Mouse (Mus musculus): ENCODE data around the gene Rasgef1b. TPM values are rescaled to one million over a fixed set of nuclear protein-coding genes. Genes with fewer than 3 reads are reported as not detected.
"Not testable (repeated sequence)": the region's sequence is repeated elsewhere in the genome, so short reads cannot be mapped to it uniquely, and the experiment has no call there.

Rasgef1b gene
- polyA plus RNA-seq, 1 experiment from 2014 or later: 3.6 TPM

- no peaks in the 10 kb centered on the region for H3K4me1 ChIP-seq (replicated peaks; ENCODE audit: control insufficient read depth, insufficient read depth, low read length)
- ATAC-seq: no peak
- no peak overlapping the region for H3K4me2 ChIP-seq (replicated peaks; ENCODE audit: low read depth)
- H3K9ac ChIP-seq (ENCODE audit: low read depth, low read length): no peak overlapping the region
- H3K9me3 ChIP-seq (ENCODE audit: control insufficient read depth): no peaks in the 10 kb centered on the region
- H3K27me3 ChIP-seq (replicated peaks; ENCODE audit: control insufficient read depth, insufficient read depth, low read length): no peaks in the 10 kb centered on the region
- WGBS: 90% methylated on average over 4 of the region's 4 CpGs
- no peak overlapping the region for H3K4me3 ChIP-seq (ENCODE audit: low read depth, low read length)
- no peak overlapping the region for H3K27ac ChIP-seq (ENCODE audit: low read depth, low read length)
- no peak for TF ChIP-seq CTCF (IDR thresholded peaks at IDR 0.05; ENCODE audit: low read depth)
- H3K36me3 ChIP-seq (ENCODE audit: control insufficient read depth, insufficient read depth): peaks cover 39% of the 10 kb centered on the region
Measured at GRCm38 (mm10) chr5:99227361-99227760, 501.5 kb downstream of the Rasgef1b start.

- no peaks in the 10 kb centered on the region for H3K4me1 ChIP-seq (replicated peaks; ENCODE audit: control insufficient read depth, insufficient read depth, low read length)
- H3K9ac ChIP-seq (ENCODE audit: low read depth, low read length): no peak overlapping the region
- H3K4me2 ChIP-seq (replicated peaks; ENCODE audit: low read depth): no peak overlapping the region
- H3K27me3 ChIP-seq (replicated peaks; ENCODE audit: control insufficient read depth, insufficient read depth, low read length): no peaks in the 10 kb centered on the region
- no peak overlapping the region for H3K27ac ChIP-seq (ENCODE audit: low read depth, low read length)
- no peak for TF ChIP-seq CTCF (IDR thresholded peaks at IDR 0.05; ENCODE audit: low read depth)
- peaks cover 56% of the 10 kb centered on the region for H3K36me3 ChIP-seq (ENCODE audit: control insufficient read depth, insufficient read depth)
- no peaks in the 10 kb centered on the region for H3K9me3 ChIP-seq (ENCODE audit: control insufficient read depth)
- no peak overlapping the region for H3K4me3 ChIP-seq (ENCODE audit: low read depth, low read length)
- WGBS: 69% methylated on average over 5 of the region's 5 CpGs
- no peak for ATAC-seq
Measured at GRCm38 (mm10) chr5:99224571-99225011, 504.3 kb downstream of the Rasgef1b start.

- Histone ChIP-seq H3K4me1 (replicated peaks; ENCODE audit: control insufficient read depth, insufficient read depth, low read length) (no peaks in the 10 kb centered on the region), H3K27ac (ENCODE audit: low read depth, low read length) (no peak overlapping the region), H3K9ac (ENCODE audit: low read depth, low read length) (no peak overlapping the region), H3K4me2 (replicated peaks; ENCODE audit: low read depth) (no peak overlapping the region), H3K27me3 (replicated peaks; ENCODE audit: control insufficient read depth, insufficient read depth, low read length) (no peaks in the 10 kb centered on the region), H3K9me3 (ENCODE audit: control insufficient read depth) (no peaks in the 10 kb centered on the region), H3K4me3 (ENCODE audit: low read depth, low read length) (no peak overlapping the region), H3K36me3 (ENCODE audit: control insufficient read depth, insufficient read depth) (peaks cover 58% of the 10 kb centered on the region)
- TF ChIP-seq CTCF (IDR thresholded peaks at IDR 0.05; ENCODE audit: low read depth): no peak
- WGBS: 62% methylated on average over 15 of the region's 15 CpGs
- ATAC-seq: no peak
Measured at GRCm38 (mm10) chr5:99223869-99224498, 504.9 kb downstream of the Rasgef1b start.

GRCm38 (mm10) chr5:99218385-99218784 lies 510.5 kb downstream of the Rasgef1b start:
- no peak for ATAC-seq
- Histone ChIP-seq H3K4me3 (ENCODE audit: low read depth, low read length) (no peak overlapping the region), H3K9ac (ENCODE audit: low read depth, low read length) (no peak overlapping the region), H3K9me3 (ENCODE audit: control insufficient read depth) (no peaks in the 10 kb centered on the region), H3K27ac (ENCODE audit: low read depth, low read length) (no peak overlapping the region), H3K36me3 (ENCODE audit: control insufficient read depth, insufficient read depth) (peaks cover 38% of the 10 kb centered on the region), H3K27me3 (replicated peaks; ENCODE audit: control insufficient read depth, insufficient read depth, low read length) (no peaks in the 10 kb centered on the region), H3K4me2 (replicated peaks; ENCODE audit: low read depth) (no peak overlapping the region), H3K4me1 (replicated peaks; ENCODE audit: control insufficient read depth, insufficient read depth, low read length) (no peaks in the 10 kb centered on the region)
- TF ChIP-seq CTCF (IDR thresholded peaks at IDR 0.05; ENCODE audit: low read depth): no peak
- WGBS: 57% methylated on average over 5 of the region's 5 CpGs

GRCm38 (mm10) chr5:99216588-99217152 lies 512.2 kb downstream of the Rasgef1b start:
- ATAC-seq: not testable (repeated sequence)
- 100% methylated on average over 1 of the region's 1 CpGs for WGBS

GRCm38 (mm10) chr5:99215207-99216157 lies 513.4 kb downstream of the Rasgef1b start:
- no peak for TF ChIP-seq CTCF (IDR thresholded peaks at IDR 0.05; ENCODE audit: low read depth)
- Histone ChIP-seq H3K36me3 (ENCODE audit: control insufficient read depth, insufficient read depth) (peaks cover 12% of the 10 kb centered on the region; the same call in 1 of the 2 replicates), H3K9ac (ENCODE audit: low read depth, low read length) (no peak overlapping the region), H3K27me3 (replicated peaks; ENCODE audit: control insufficient read depth, insufficient read depth, low read length) (no peaks in the 10 kb centered on the region), H3K4me1 (replicated peaks; ENCODE audit: control insufficient read depth, insufficient read depth, low read length) (no peaks in the 10 kb centered on the region), H3K4me2 (replicated peaks; ENCODE audit: low read depth) (no peak overlapping the region), H3K27ac (ENCODE audit: low read depth, low read length) (no peak overlapping the region), H3K9me3 (ENCODE audit: control insufficient read depth) (no peaks in the 10 kb centered on the region), H3K4me3 (ENCODE audit: low read depth, low read length) (no peak overlapping the region)
- ATAC-seq: no peak
- WGBS: 94% methylated on average over 7 of the region's 7 CpGs

More at GRCm38 (mm10) chr5:99216588-99217152, 512.2 kb downstream of the Rasgef1b start:
- not testable (repeated sequence) for H3K4me2 ChIP-seq (replicated peaks; ENCODE audit: low read depth); H3K4me3 ChIP-seq (ENCODE audit: low read depth, low read length); H3K4me1 ChIP-seq (replicated peaks; ENCODE audit: control insufficient read depth, insufficient read depth, low read length); H3K27ac ChIP-seq (ENCODE audit: low read depth, low read length); H3K9me3 ChIP-seq (ENCODE audit: control insufficient read depth); H3K9ac ChIP-seq (ENCODE audit: low read depth, low read length); H3K27me3 ChIP-seq (replicated peaks; ENCODE audit: control insufficient read depth, insufficient read depth, low read length)
- H3K36me3 ChIP-seq (ENCODE audit: control insufficient read depth, insufficient read depth): peaks cover 23% of the 10 kb centered on the region
